Mouse (Mus musculus) CD8-positive naive resting alpha-beta T cell, adult 2 months (primary cell): ENCODE measurements around the gene Agap2.
A peak's percentile ranks its signal among the peaks of the same experiment; 100 is the strongest.

Source experiments
- DNase-seq, 2 experiments: peaks; one replicate each; pipeline ENCODE4 v3.0.0; 2022; ENCODE audit warnings: low read depth in 2 of 2, low spot score in 2 of 2

The Agap2 gene

GRCm38 (mm10) chr10:127075080-127075479, at the start of gene Agap2:
Agap2 (plus strand) TSS chr10:127075284.
- DNase-seq: peak; percentile 79 to 86

DNA sequence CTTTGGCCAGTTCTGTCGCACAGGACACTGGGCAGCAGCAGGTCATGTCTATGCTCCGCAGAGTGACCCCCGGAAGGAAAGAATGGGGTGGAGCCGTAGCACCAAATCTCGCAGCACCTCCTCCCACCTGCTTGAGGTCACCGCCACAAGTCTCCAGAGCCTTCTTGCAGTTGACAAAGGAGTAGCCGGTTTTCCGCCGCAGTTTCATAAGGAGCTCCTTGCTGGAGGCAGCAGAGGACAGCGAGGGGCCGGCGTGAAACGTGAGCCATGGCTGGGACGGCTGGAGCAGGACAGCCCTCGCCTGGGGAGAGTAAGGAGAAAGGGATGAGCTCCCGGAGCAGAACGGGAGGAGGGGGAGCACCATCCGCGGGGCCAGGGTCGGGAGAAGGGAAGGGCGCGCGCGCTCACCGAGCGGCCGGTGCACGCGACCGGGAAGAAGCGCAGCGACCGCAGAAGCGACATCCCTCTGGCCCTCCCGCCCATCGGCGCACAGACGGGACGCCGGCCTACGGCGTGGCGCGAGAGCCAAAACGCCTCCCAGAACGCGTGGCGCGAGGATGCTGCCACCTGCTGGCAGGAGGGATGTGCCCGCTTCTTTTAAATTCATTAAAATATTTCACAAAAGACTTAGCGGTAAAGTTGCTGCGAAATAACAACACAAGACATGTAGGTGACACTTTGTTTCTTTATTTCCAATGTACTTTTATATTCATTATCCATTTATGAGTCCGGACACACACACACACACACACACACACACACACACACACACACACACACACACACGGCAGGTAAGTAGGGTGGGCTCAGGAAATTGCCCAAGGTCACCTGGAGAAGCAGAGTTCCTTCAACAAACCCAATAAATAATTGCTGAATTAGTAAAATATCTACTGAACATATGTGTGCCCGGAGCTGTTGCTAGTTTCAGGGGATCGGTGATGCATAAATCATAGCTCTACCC, 44.5 kb upstream of the Agap2 start, which contains the start of gene Tsfm:
TSS of gene Tsfm (minus strand) at position 505 of the 961 bp plus-strand sequence.
- DNase-seq: peak; percentile 82 to 86

- no peak for DNase-seq
Measured at GRCm38 (mm10) chr10:127033301-127033741, 41.8 kb upstream of the Agap2 start.

- no peak for DNase-seq
Measured at GRCm38 (mm10) chr10:127036273-127036672, 38.8 kb upstream of the Agap2 start.

DNA sequence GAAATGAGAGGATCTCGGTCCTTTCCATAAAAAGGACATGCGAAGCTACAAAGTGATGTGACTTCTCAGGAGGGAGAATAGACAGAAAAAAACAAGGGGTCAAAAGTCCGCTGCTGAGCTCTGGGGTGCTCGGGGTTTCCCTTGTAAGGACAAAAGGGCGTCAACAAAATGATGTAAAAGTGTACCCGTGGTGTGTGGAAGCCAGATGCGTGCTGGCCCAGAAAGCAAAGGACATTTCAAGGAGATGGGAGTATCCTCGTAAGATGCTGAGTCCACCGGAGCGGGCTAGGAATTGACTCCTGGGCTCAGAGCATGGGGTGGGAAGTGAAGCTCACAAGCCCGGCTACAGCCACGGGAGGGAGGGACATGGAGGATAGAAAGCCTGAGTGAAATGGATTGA, 37.4 kb upstream of the Agap2 start:
- no peak for DNase-seq

GRCm38 (mm10) chr10:127040569-127041214, 34.4 kb upstream of the Agap2 start:
- DNase-seq: no peak

GRCm38 (mm10) chr10:127041274-127041766, 33.8 kb upstream of the Agap2 start, which contains the start of the genes Mettl1 and Eef1akmt3:
Mettl1 (plus strand) TSS chr10:127041414.
Eef1akmt3 (minus strand) TSS chr10:127041513.
- DNase-seq: peak; percentile 25 to 28

DNA sequence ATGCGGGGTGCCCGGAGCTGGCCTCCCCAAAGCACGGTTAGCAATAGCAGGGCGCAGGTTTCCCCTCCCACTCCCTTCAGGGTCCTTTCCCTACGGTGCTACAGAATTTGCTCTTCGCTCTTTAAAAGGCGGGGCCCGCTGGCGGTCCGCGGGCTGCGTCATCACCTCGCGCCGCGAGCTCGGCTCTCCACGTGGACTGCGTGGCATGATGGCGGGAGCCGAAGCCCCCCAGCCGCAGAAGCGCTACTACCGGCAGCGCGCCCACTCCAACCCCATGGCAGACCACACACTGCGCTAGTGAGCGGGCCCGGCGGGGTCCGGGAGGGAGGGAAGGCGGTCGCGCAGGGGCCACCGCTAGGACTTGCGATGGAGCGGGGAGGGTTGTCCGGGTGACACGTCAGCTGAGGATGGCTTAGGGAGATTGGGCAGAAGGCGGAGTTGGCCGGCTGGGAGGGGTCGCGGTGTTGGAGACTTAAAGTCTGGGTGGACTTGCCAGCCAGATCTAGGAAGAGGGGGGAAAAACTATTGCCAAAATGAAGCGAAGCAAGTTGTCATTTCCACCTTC, 33.2 kb upstream of the Agap2 start:
- DNase-seq: peak; percentile 75 to 85

GRCm38 (mm10) chr10:127042468-127043115, 32.5 kb upstream of the Agap2 start:
- DNase-seq: no peak

- DNase-seq: no peak
Measured at GRCm38 (mm10) chr10:127043187-127043586, 31.9 kb upstream of the Agap2 start.

GRCm38 (mm10) chr10:127047954-127048353, 27.1 kb upstream of the Agap2 start, which contains the start of gene Cyp27b1:
Cyp27b1 (plus strand) TSS chr10:127048250.
- no peak for DNase-seq

GRCm38 (mm10) chr10:127048608-127049394, 26.3 kb upstream of the Agap2 start:
- DNase-seq: no peak

DNA sequence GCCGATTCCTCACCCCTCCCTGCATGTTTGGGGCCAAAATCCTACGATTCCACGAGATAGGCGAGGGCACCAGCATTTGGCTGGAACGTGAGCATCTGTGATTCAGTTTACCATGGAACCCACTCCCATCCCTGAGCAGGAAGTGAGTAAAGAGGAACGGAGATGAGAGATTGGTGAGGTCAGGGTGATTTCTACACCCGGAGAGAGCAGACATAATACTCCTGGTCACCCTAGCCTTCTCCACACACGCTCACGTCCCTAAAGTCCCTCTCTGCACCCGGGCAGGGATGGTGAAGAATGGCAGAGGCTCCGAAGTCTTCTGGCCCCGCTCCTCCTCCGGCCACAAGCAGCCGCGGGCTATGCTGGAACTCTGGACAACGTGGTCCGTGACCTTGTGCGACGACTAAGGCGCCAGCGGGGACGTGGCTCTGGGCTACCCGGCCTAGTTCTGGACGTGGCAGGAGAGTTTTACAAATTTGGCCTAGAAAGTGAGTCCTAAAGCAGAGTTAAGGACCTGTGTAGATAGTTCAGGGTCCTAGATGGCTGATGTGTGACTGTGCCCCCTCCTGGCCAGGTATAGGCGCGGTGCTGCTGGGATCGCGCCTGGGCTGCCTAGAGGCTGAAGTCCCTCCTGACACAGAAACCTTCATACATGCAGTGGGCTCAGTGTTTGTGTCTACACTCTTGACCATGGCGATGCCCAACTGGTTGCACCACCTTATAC, 25.5 kb upstream of the Agap2 start:
- peak in 1 of 2 experiments; percentile 41 for DNase-seq

GRCm38 (mm10) chr10:127050119-127050474, 25.0 kb upstream of the Agap2 start:
- DNase-seq: no peak

GRCm38 (mm10) chr10:127054646-127055045, 20.4 kb upstream of the Agap2 start:
- no peak for DNase-seq

- no peak for DNase-seq
Measured at GRCm38 (mm10) chr10:127055406-127055805, 19.7 kb upstream of the Agap2 start.

DNA sequence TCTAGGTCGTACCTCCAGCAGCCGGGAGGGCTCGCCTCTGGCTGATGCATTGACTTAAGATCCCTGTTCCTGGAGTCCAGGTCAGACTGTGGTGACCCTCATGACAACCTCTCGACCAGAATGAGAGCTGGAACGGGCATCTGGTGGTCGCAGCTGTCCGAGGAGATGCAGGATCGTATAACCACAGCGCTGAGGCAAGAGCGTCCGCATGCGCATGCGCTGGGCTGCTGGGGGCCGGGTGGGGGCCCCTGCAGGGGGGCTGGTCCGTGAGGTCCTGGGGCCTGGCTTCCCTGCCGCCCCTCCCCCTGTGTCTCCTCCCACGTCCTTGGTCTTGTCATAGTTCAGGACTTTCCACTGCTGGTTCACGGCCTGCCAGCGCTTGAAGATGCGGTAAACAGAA, 18.6 kb upstream of the Agap2 start:
- DNase-seq: no peak

GRCm38 (mm10) chr10:127058161-127058560, 16.9 kb upstream of the Agap2 start:
- peak; percentile 77 to 85 for DNase-seq

DNA sequence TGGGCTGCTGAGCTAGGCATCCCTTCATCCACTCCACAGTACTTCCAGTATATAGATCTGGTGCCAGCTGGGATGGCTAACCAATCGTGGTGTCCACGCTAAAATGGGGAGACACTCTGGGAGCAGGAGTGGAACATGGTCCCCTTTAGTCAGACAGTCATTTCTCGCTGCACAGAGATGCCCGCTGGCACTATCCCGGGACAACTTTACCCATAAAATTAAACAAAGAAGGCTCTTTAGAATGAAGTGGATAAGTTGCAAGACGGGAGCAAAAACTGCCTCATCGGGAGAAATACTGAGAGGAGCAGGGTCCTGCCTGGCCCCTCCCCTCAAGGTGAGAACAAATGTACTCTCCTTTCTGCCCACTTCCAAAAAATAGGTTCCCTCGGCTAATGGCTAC, 16.4 kb upstream of the Agap2 start:
- DNase-seq: no peak
